Mouse (Mus musculus) left cerebral cortex, postnatal 10 days (tissue): ENCODE measurements around the gene Mroh9. TPM values are rescaled to one million over a fixed set of nuclear protein-coding genes. Genes with fewer than 3 reads are reported as not detected.

ENCODE experiments used
- DNase-seq, 2 experiments: peaks; one replicate each; pipeline ENCODE4 v3.0.0; 2021 to 2022; ENCODE audit warnings: low spot score in 2 of 2, mixed read lengths in 1 of 2; ENCODE audit errors: extremely low spot score in 1 of 2
- intact Hi-C: fragments of 180-260 bp; cut with DNase I; formaldehyde crosslinking; loops from one replicate; pipeline ENCODE4 v1.15.1; 2025
- total RNA-seq, 2 experiments: library from RNA; stranded (reverse); gene quantifications; 2 replicates each; pipeline ENCODE4 v1.2.3; 2021

Mroh9 gene
- not detected for total RNA-seq

DNA sequence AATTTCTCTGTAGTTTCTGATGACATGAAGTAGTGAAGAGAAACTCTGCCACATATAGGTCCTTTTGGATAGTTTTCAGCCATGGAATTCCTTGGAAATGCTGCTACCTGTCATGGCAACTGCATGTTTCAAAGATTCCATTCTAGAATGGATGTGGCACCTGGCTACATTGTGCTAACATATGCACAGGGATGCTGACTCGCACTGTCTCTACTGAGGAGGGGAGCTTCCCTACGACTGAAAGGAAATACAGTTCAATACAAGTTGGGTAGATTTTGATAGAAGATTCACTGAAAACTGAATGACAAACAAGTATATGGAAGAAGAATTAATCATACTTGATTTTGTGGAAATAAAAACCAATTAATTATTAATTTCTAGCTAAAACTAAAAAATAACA, at the start of gene Mroh9:
Gene Mroh9, minus strand, starts transcription at position 101 of the 400 bp plus-strand sequence.
- no peak for DNase-seq
- intact Hi-C loops, result no loop called here

DNA sequence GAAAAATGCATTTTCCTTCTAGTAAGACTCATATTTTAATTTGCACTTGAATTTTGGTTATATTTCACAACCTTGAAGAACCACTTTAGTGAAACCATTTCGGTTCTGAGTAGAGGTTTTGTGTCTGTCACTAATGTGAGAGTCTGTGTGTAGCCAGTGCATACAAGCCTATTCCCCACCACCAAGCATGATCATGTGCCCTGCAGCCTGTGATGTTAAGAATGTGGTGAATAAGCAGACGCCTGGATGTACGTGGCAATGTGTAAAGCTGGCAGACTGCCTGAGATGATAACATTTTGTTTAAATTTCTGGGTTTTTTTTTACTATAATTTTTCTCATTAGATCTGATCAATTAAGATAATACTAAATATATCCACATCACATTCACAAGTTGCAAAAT, 44.5 kb upstream of the Mroh9 start:
- DNase-seq, result no peak
- intact Hi-C loops, result loop anchor here (5.0 kb wide), 1 partner anchor 38 kb away; no protein-coding TSS in a partner anchor

GRCm38 (mm10) chr1:163129129-163129900, 43.8 kb upstream of the Mroh9 start:
- intact Hi-C loops, result no loop called here

DNA sequence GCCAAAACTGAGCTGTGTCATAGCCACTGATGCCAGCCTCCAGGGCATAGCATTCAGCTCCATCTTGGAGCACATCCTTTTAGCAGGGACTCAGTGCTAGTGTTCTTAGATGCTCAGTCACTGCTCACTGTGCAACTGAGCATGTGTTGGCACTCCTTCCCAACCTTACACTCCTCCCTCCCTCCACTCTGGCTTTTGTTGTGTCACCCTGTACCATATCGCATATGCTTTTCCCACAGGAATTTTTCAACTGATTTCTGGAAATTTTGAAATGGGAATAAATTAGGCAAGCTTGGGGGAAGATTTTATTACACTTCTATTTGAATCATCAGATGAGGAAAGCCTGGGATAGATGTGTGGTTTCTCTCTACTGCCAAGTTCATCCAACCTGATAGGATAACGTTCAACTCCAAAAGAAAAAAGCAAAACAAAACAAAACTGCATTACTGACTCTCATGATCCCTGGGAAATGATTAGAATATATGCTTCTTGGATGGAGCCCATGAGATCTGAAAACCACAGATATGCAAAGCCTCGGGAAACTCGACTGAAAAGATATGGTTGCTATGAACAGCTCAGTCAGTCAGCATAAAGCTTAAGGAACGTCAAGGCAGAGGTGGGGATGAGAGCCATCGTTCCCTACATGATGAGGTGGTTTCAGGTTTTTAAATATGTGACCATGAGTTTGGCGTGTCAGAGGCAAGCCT, 40.9 kb upstream of the Mroh9 start:
- intact Hi-C loops, result no loop called here

More at GRCm38 (mm10) chr1:163129129-163129900, 43.8 kb upstream of the Mroh9 start:
- no peak for DNase-seq

GRCm38 (mm10) chr1:163122414-163122813, 36.9 kb upstream of the Mroh9 start:
- intact Hi-C loops, result no loop called here
- DNase-seq, result no peak

More for the DNA sequence above, 40.9 kb upstream of the Mroh9 start:
- DNase-seq, result no peak

DNA sequence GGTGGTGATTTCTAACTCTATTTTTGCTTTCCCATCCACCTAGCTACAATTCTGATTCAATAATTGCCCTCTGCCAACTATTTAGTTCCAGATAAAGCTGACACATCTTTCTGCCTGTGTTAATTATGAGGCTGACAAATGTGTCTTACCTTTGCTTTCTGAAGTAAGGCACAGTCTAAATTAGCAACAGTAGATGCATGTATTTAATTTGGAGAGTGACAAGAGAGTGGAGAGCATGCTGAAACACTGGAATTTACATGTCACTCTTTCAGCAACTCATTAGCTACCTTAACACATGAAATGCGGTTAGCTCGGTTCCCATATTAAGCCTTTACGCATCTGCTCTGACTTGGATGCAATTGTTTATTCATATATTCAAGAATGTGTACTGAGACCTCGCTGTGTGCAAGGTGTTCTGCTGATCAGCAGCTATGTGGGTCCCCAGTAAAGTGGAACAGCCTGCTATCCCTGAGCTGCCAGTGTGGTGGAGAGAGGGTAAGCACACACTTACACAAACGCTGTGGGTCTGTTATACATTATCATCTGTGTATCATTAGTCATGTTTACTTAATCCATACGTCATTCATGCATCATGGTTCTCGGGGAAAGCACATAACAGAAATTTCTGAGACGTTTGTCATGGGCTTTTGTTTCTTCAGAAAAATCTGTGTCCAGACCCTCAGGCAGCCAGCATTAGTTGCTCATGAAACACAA, 28.1 kb upstream of the Mroh9 start:
- intact Hi-C loops, result no loop called here
- no peak for DNase-seq

- intact Hi-C loops, result no loop called here
- no peak for DNase-seq
Observed at GRCm38 (mm10) chr1:163112482-163113164, 27.2 kb upstream of the Mroh9 start.

- no peak for DNase-seq
- intact Hi-C loops, result no loop called here
Observed at GRCm38 (mm10) chr1:163104960-163105359, 19.5 kb upstream of the Mroh9 start.

- DNase-seq, result peak; percentile 33 to 48
- intact Hi-C loops, result loop anchor here (5.0 kb wide), 1 partner anchor 41 kb away; no protein-coding TSS in a partner anchor
Observed at GRCm38 (mm10) chr1:163091438-163092155, 6.1 kb upstream of the Mroh9 start.

DNA sequence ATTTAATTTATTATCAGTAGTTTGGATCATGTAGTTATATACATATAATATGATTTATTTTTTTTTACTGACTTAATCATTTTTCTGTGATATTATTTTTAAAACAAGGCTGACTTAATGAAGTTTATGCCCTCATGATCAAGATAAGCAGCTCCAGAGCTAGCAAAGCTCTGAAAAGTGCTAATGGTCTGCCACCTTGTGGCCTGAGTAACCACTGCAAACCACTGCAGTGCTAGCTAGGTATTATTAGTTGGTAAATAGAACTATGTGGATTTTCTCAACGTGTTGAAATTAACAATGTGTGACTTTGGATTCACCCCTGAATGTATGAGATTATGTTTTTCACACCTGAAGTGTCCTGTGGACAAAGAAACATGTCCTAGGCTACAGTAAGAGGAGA, 15.0 kb downstream of the Mroh9 start:
- intact Hi-C loops, result loop anchor here (5.0 kb wide), 2 partner anchors 173 to 253 kb away; partner anchors contain the start of gene Fmo2
- DNase-seq, result peak; percentile 27 to 53

GRCm38 (mm10) chr1:163060381-163060780, 25.1 kb downstream of the Mroh9 start:
- peak in 1 of 2 experiments; percentile 19 for DNase-seq
- intact Hi-C loops, result no loop called here

DNA sequence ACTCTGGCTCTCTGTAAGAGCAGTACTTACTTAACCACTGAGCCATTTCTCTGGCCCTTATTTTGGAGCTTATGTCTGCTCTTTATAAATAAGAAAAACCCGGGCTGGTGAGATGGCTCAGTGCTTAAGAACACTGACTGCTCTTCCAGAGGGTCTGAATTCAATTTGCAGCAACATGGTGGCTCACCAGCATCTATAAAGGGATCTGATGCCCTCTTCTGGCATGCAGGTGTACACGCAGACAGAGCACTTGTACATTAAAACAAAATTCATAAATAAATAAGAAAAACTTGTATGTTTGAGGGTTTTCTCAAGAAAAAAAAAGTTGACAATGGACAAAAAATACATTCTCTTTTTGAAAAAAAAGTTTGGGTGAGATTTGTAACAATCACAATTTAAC, 28.1 kb downstream of the Mroh9 start:
- intact Hi-C loops, result loop anchor here (2.0 to 10.0 kb wide), 2 partner anchors 161 to 313 kb away; partner anchors contain the start of gene Prrc2c
- peak; percentile 8 to 19 for DNase-seq

- intact Hi-C loops, result loop anchor here (2.0 to 10.0 kb wide), 2 partner anchors 159 to 311 kb away; partner anchors contain the start of gene Prrc2c
- no peak for DNase-seq
Observed at GRCm38 (mm10) chr1:163055629-163056028, 29.8 kb downstream of the Mroh9 start.

- intact Hi-C loops, result no loop called here
Observed at GRCm38 (mm10) chr1:163023075-163023474, 62.4 kb downstream of the Mroh9 start.

GRCm38 (mm10) chr1:163009220-163009619, 76.2 kb downstream of the Mroh9 start:
- intact Hi-C loops, result no loop called here
- DNase-seq, result no peak

More at GRCm38 (mm10) chr1:163023075-163023474, 62.4 kb downstream of the Mroh9 start:
- DNase-seq, result no peak

DNA sequence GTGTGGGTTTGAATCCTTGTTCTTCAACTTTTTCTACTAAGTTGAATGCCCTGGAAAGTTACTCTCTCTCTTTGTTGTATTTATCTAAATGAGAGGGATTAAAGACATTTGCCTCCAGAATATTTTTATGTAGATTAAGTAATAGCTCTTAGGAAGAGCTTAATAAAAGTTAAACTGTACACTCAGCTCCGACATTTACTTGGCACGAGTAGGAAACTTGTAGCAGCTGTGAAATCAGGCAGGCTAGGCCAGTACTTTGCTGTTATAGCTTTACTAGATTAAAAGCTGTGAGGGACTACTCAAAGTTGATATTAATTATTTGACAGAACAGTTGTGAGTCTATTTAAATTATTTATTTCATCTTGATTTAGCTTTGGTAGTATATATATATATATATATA, 82.0 kb downstream of the Mroh9 start:
- no peak for DNase-seq
- intact Hi-C loops, result no loop called here

DNA sequence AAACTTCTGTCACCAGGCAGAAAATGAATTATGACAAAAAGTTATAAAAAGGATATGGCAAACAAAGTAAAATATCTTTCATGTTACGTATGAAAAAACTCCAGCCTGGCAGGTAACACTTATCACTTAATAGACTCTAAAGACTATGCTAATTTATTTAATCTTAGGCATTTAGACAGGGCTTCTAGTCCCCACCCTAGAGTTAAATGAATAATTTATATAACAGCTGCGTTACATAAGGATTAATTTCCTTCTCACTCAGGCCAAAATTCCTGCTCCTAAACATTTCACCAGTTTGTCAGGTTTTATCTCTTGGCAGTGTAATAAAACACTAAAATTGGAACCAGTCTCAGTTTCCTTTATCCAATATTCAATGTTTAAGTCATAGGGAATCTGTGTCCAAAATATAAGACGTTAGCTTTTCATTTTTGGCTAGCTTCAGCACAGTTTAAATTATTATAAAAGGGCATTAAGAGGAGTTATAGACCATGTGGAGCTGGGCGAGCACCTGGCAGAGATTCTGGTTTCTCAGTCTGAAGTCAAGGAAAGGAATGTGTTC, 84.1 kb downstream of the Mroh9 start:
- intact Hi-C loops, result no loop called here
- DNase-seq, result no peak

GRCm38 (mm10) chr1:162987546-162987945, 97.9 kb downstream of the Mroh9 start:
- no peak for DNase-seq
- intact Hi-C loops, result no loop called here
